Mouse (Mus musculus): ENCODE measurements around the gene Cers2. TPM values are rescaled to one million over a fixed set of nuclear protein-coding genes. Genes with fewer than 3 reads are reported as not detected.

Gene Cers2
- total and polyA plus RNA-seq, 3 experiments = 70.6 to 105 (median 89.8) TPM

GRCm38 (mm10) chr3:95314075-95314474 lies 516 bp upstream of the Cers2 start:
- Histone ChIP-seq H3K4me2 (ENCODE audit: insufficient read depth, low read depth, poor library complexity, severe bottlenecking) (peak overlapping the region; percentile 95), H3K9me3 (replicated peaks; ENCODE audit: low read length) (no peaks in the 10 kb centered on the region), H3K9ac (ENCODE audit: insufficient read depth, low read depth) (peak overlapping the region; percentile 97), H3K4me1 (ENCODE audit: control insufficient read depth in 1 of 2, insufficient read depth in 2 of 2) (peaks cover 21 to 45% of the 10 kb centered on the region in 2 experiments), H3K27ac (ENCODE audit: insufficient read depth, low read depth) (no peak overlapping the region), H3K36me3 (replicated peaks in 1 of 2; ENCODE audit: control insufficient read depth in 1 of 2, insufficient read depth in 1 of 2, low read length in 1 of 2) (peaks cover 3 to 16% of the 10 kb centered on the region in 2 experiments), H3K4me3 (replicated peaks in 1 of 3; ENCODE audit: low read depth in 2 of 3, low read length in 2 of 3, poor library complexity in 1 of 3) (peak overlapping the region; percentile 79 to 85 (median 83)), H3K27me3 (replicated peaks) (no peaks in the 10 kb centered on the region), H3K79me2 (replicated peaks; ENCODE audit: control insufficient read depth, extremely low read depth, insufficient read depth, poor library complexity, severe bottlenecking) (peaks cover 37% of the 10 kb centered on the region)
- dilution Hi-C loops (cut with MboI; ENCODE audit: extremely low pct_ligation_motif_present, extremely low pct_unique_long_range_greater_than_20kb, low sequenced_read_pairs) = no loop called here
- DNase-seq (ENCODE audit: extremely low read depth) = no peak
- in situ Hi-C loops (cut with MboI; ENCODE audit: low pct_ligation_motif_present, low pct_unique_long_range_greater_than_20kb, low sequenced_read_pairs) = no loop called here
- TF ChIP-seq TCF12 (IDR thresholded peaks at IDR 0.05; ENCODE audit: low read depth, low read length) (no peak), ZNF384 (IDR thresholded peaks at IDR 0.05; ENCODE audit: low read depth, low read length) (no peak), ETS1 (conservative IDR thresholded peaks at IDR 0.05; ENCODE audit: low read depth, low read length) (no peak), GABPA (IDR thresholded peaks at IDR 0.05; ENCODE audit: insufficient replicate concordance, low read depth, low read length) (no peak), SIN3A (IDR thresholded peaks at IDR 0.05; ENCODE audit: low read length) (0 out of 2 replicates have a peak, but pooled peaks have one; percentile 10), POLR2A (IDR thresholded peaks at IDR 0.05; ENCODE audit: low read depth, low read length) (peak; percentile 3; the same call in 1 of the 2 replicates), CTCF (conservative IDR thresholded peaks at IDR 0.05 in 1 of 2, IDR thresholded peaks at IDR 0.05 in 1 of 2; ENCODE audit: low read depth in 2 of 2, low read length in 2 of 2) (no peak)

- H3K9me3 ChIP-seq (replicated peaks; ENCODE audit: low read length) = no peaks in the 10 kb centered on the region
- H3K9ac ChIP-seq (ENCODE audit: insufficient read depth, low read depth) = peak overlapping the region; percentile 97
- peak overlapping the region; percentile 100 for H3K4me2 ChIP-seq (ENCODE audit: insufficient read depth, low read depth, poor library complexity, severe bottlenecking)
- in situ Hi-C loops (cut with MboI; ENCODE audit: low pct_ligation_motif_present, low pct_unique_long_range_greater_than_20kb, low sequenced_read_pairs) = loop anchor here (5.0 kb wide), 1 partner anchor 37 kb away; no protein-coding TSS in a partner anchor
- H3K27ac ChIP-seq (ENCODE audit: insufficient read depth, low read depth) = peak overlapping the region; percentile 34
- peak; percentile 70 for DNase-seq (ENCODE audit: extremely low read depth)
- peaks cover 45% of the 10 kb centered on the region for H3K79me2 ChIP-seq (replicated peaks; ENCODE audit: control insufficient read depth, extremely low read depth, insufficient read depth, poor library complexity, severe bottlenecking)
- peaks cover 10 to 26% of the 10 kb centered on the region in 2 experiments for H3K36me3 ChIP-seq (replicated peaks in 1 of 2; ENCODE audit: control insufficient read depth in 1 of 2, insufficient read depth in 1 of 2, low read length in 1 of 2)
- dilution Hi-C loops (cut with MboI; ENCODE audit: extremely low pct_ligation_motif_present, extremely low pct_unique_long_range_greater_than_20kb, low sequenced_read_pairs) = no loop called here
- H3K27me3 ChIP-seq (replicated peaks) = no peaks in the 10 kb centered on the region
- peaks cover 24 to 55% of the 10 kb centered on the region in 2 experiments for H3K4me1 ChIP-seq (ENCODE audit: control insufficient read depth in 1 of 2, insufficient read depth in 2 of 2)
- H3K4me3 ChIP-seq (replicated peaks in 1 of 3; ENCODE audit: low read depth in 2 of 3, low read length in 2 of 3, poor library complexity in 1 of 3) = peak overlapping the region; percentile 79 to 85 (median 83)
- TF ChIP-seq ZC3H11A (IDR thresholded peaks at IDR 0.05; ENCODE audit: low read depth, low read length) (no peak), NRF1 (IDR thresholded peaks at IDR 0.05; ENCODE audit: low read depth, low read length) (peak; percentile 46), JUND (conservative IDR thresholded peaks at IDR 0.05; ENCODE audit: low read depth, low read length) (no peak), TCF12 (IDR thresholded peaks at IDR 0.05; ENCODE audit: low read depth, low read length) (peak; percentile 78), PAX5 (IDR thresholded peaks at IDR 0.05; ENCODE audit: low read length) (no peak), SIN3A (IDR thresholded peaks at IDR 0.05; ENCODE audit: low read length) (no peak; the same call in none of the 2 replicates), MAFK (IDR thresholded peaks at IDR 0.05; ENCODE audit: insufficient replicate concordance, low read length) (no peak), SMC3 (IDR thresholded peaks at IDR 0.05; ENCODE audit: low read depth, low read length) (peak; percentile 18), UBTF (IDR thresholded peaks at IDR 0.05; ENCODE audit: low read depth, low read length) (peak; percentile 99), CTCF (conservative IDR thresholded peaks at IDR 0.05 in 1 of 2, IDR thresholded peaks at IDR 0.05 in 1 of 2; ENCODE audit: low read depth in 2 of 2, low read length in 2 of 2) (peak in 1 of 2 experiments; percentile 56; a peak in 2 of 4 replicates), EP300 (IDR thresholded peaks at IDR 0.05; ENCODE audit: low read length) (no peak), IRF4 (IDR thresholded peaks at IDR 0.05; ENCODE audit: low read depth, low read length) (peak; percentile 31; the same call in 1 of the 2 replicates), BHLHE40 (IDR thresholded peaks at IDR 0.05; ENCODE audit: low read depth, low read length) (no peak), CHD2 (IDR thresholded peaks at IDR 0.05; ENCODE audit: low read length) (no peak), NELFE (IDR thresholded peaks at IDR 0.05; ENCODE audit: low read depth, low read length) (peak; percentile 78), MXI1 (IDR thresholded peaks at IDR 0.05; ENCODE audit: low read depth, low read length) (peak; percentile 70), TBP (conservative IDR thresholded peaks at IDR 0.05; ENCODE audit: low read depth, low read length) (no peak), ELF1 (IDR thresholded peaks at IDR 0.05; ENCODE audit: low read depth, low read length) (peak; percentile 60), USF2 (conservative IDR thresholded peaks at IDR 0.05; ENCODE audit: low read depth, low read length) (no peak), HCFC1 (IDR thresholded peaks at IDR 0.05; ENCODE audit: low read depth, low read length) (peak; percentile 35; the same call in 1 of the 2 replicates), POLR2A (IDR thresholded peaks at IDR 0.05; ENCODE audit: low read depth, low read length) (peak; percentile 74), CHD1 (IDR thresholded peaks at IDR 0.05; ENCODE audit: low read depth, low read length) (peak; percentile 77; the same call in 1 of the 2 replicates), MEF2A (IDR thresholded peaks at IDR 0.05; ENCODE audit: borderline replicate concordance, low read depth, low read length) (no peak), MYC (IDR thresholded peaks at IDR 0.05; ENCODE audit: low read depth, low read length) (peak; percentile 61; the same call in 1 of the 2 replicates), ZNF384 (IDR thresholded peaks at IDR 0.05; ENCODE audit: low read depth, low read length) (no peak), GABPA (IDR thresholded peaks at IDR 0.05; ENCODE audit: insufficient replicate concordance, low read depth, low read length) (no peak), RCOR1 (conservative IDR thresholded peaks at IDR 0.05; ENCODE audit: low read depth, low read length) (no peak), JUN (IDR thresholded peaks at IDR 0.05; ENCODE audit: insufficient read depth, low read depth, low read length) (no peak), USF1 (IDR thresholded peaks at IDR 0.05; ENCODE audit: low read depth, low read length) (no peak)
Measured at GRCm38 (mm10) chr3:95315094-95315843, 678 bp downstream of the Cers2 start.
